Mouse (Mus musculus): ENCODE data around the gene Cir1.
A peak's percentile ranks its signal among the peaks of the same experiment; 100 is the strongest.

Cir1 gene

DNA sequence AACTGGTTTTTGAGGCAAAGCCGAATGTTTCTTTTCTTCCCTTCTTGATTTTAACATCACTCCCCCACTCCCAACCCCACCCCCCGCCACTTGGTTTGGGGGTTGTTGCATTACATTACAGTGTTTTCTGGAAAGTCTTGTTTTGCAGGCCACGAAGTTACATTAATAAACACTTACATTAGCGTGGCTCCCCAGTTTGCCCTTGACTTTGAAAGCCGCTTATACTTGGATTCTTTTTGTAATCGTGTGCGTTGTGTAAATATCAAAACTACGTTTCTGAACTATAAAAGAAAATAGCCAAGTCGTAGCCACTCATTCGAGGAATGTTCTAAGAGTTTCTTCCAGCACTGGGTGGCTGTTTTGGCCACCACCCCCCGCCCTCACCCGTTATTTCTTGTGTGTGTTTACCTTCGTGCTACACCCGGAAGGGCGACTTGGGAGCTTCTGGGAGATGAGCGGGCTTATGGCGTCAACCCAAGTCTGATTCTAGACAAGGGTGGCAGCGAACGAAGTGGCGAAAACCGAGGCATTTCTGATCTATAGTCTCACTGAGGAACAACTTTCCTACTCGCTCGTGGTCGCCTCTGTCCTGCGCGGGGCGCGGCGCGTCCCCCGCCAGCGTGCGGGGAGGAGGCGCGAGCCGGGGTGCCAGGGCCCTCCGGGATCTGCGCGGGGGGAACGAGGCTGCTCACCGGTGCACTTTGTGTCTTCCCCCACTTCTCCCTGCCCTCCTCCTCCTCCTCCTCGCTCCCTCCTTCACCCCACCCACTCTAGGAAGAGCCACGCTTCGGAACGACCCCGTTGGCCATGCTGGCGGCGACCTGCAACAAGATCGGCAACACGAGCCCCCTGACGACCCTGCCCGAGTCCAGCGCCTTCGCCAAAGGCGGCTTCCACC is 39.9 kb downstream of the Cir1 start:
- DNase-seq (ENCODE audit: low spot score in 2 of 2), result peak in 1 of 2 experiments; percentile 29

DNA sequence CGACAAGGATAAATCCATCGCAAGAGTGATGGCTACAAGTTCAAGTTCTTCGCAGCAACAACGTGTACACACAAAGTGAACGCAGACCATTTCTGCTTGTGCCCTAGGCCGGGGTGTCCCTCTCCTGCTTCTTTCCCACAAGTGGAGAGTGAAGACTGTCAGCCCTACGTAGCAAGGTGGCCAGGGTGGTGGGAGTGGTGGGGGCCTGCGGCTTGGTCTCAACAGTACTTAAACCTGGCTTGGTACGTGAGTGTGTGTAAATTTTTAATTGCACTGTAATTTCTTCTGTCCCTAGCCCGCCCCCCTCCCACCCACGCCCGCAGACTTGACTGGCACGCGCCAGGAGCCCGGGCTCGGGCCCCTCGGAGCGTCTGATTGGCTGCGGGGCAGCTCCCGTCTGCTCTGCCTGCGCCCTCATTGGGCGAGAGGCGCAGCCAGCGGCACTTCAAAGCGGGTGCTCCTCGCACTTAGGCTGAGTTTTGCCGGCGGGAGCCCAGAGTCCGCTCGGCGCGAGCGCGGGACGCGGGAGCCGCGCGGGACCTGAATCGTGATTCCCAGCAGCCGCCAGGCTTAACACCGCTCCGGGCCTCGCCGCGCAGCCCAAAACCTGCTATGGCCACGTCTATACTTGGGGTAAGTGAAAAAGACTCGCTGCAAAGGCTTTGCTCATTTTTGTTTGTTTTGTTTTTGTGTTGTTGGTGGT is 40.9 kb downstream of the Cir1 start, which contains the start of gene Sp9:
Gene Sp9, plus strand, starts transcription at position 467 of the 703 bp plus-strand sequence.
- DNase-seq (ENCODE audit: low spot score in 2 of 2), result peak in 1 of 2 experiments; percentile 24

DNA sequence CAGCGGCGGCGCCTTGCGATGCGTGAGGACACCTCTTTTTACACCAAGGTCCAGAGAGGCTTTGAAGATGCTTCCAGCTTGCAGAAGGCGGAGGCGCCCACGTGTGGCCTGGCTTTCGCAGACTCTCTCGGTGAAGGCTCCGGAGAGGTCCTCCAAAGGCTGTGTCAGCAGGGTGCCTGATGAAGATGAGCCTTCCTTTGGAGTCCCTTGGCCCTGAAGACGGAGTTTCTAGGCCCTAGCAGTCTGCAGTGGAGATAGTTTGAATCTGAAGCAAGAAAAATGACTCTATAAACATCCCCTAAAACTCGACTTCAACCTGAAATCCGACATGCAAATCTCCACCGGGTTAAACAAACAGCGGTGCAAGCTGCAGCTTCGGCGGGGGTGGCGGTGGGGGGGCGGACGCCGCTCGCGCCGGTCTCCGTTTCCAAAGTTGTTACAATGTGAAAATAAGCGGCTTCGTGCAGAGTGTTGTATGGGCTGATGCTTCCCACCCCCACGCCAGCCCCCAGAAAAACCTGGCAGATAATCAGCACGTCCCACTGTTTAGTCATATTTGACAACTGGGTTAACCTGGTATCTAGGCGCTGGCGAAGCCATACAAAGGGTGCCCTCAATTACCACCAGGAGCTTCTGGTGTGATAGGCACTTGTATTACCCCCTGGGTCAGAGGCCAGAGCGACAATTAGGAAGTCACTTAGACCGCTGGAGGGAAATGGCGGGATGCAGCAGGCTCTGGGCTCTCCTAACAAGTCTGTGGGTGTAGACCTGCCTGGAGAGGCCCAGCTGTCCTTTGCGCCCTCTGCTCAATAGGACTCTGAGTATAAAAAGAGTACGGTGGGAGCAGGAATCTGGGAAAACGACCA is 41.7 kb downstream of the Cir1 start:
- DNase-seq (ENCODE audit: low spot score in 2 of 2), result peak in 1 of 2 experiments; percentile 14

DNA sequence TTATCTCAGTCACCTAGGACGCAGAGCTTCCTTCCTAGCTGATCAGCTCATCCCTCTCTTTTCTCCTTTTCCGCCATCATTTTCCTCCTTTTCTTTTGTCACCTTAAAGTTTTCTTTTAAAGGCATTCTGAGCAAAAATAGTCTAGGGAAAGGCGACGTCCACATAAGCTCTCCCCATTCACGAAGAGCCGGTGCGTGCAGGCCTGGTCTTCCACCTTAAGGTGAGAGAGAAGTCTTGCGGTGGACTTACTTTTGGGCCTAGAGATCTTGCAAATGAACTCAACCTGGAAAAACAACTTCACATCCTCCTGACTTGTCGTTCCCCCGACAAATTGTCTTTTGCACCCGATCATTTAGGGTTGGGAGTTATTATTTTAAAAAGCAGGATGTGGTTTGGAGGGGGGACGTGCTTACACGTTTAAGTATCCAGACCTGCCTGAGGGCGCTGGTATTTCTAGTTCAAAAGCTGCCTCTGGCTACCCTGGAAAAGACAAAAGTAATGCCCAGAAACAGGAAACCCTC is 42.4 kb downstream of the Cir1 start:
- DNase-seq (ENCODE audit: low spot score in 2 of 2), result peak in 1 of 2 experiments; percentile 20

DNA sequence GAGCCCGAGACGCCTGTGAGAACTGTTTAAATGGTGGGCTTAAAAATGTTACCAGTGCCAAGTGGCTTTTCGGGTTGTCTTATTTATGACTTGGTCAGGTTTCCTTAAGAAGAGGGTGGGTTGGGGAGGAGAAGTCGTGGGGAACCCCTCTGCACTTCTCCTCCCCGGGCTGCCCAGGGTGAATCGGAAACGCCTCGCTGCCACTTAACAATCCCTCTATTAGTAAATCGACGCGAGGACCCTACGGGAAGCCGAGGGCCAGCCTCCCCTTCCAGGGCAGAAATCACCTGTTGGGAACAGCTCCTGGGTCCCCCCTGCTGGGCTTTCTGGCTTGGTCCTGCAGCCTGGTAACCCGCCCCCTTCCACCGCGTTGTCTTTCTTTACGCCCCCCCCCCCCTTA is 42.8 kb downstream of the Cir1 start:
- DNase-seq (ENCODE audit: low spot score in 2 of 2), result no peak

DNA sequence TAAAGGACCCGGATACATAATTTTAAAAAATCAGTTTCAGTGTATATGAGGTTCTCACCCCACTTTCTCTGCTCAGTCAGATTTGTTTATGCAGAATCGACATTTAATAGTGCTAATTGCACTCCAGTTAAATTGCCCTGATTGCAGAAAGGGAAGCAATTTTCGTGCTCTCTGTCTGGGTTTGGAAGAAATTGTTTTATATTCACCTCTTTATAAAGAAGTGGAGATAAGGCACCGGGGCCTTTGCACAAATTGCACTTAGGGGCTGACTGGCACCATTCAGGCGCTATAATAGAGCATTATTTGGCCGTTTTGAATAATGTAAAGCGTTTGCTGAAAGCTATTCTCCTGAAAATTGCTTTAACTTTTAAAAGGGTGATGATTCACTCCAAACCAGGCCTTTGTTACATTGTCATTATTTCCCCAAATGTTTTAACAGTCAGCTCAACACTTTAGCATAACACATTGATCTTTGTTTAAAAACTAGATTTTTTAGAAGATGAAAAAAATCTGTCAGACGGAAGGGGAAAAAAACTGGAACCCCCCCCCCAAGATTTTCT is 43.6 kb downstream of the Cir1 start:
- DNase-seq (ENCODE audit: low spot score in 2 of 2), result no peak

DNA sequence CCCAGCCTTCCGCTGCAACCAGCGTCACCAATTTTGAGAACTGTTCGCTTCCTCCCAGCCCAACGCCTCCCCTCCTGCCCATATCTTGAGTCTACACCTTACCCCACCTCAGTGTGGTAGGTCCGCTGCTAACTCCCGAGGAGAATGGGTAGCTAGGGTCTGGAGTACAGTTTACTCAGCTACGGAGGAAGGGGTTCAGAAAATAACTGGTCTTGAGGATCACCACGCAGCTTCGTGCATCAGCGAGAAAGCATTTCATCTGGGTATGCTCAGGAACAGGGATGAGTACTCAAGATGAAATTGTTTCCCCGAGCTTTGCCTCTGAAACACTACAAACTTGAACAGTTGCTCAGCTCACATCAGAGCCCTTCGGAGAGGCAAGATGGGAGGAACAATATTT is 44.2 kb downstream of the Cir1 start:
- DNase-seq (ENCODE audit: low spot score in 2 of 2), result no peak

DNA sequence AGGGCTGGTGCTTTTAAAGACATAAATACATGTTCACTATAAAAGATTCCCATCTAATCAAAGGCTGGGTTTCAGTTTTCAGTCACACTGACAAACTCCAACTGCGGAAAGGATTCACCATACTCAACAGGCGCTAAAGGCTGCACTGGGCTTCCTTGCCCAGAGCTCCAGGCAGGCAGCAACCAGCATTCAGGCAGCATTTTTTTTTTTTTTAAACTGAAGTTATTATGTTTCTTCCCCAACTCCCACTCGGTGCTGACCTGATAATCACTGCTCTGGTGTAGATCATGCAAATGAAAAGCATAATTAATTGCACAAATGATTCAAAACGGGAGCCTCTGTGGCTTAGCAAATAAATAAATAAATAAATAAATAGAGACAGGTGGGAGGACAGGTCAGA is 44.7 kb downstream of the Cir1 start:
- DNase-seq (ENCODE audit: low spot score in 2 of 2), result no peak

DNA sequence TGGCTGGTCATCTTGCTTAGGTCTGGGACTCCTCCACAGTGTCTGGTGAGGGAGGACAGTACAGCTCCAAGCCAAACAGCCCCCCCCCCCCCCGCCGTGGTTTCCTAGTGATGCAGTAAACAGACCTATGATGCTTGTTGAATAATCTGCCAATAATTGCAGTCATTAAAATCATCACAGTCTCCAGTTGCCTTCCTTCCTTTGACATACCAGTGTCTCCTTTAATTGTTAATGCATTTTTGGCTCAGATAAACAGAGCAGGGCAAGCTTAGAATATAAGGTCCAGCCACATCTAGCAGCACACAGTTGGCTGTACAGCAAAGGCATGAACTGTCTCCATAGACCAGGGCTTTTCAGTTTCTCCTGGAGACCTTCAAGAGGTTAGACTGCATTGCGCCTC is 45.3 kb downstream of the Cir1 start:
- no peak for DNase-seq (ENCODE audit: low spot score in 2 of 2)

DNA sequence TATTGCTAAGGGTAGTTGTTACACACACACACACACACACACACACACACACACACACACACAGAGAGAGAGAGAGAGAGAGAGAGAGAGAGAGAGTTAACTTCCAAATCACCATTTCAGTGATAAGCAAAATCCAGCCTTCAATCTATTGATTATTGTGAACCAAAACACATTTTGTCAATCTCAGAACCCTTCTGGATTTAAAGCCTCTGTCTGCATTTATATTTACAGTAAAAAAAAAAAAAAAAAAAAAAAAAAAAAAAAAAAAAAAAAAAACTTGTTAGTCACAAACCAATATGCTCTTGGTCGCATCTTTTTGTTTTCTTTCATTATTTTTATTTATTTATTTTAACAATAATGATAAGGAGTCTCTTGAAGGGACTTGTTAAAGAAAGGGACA is 45.9 kb downstream of the Cir1 start:
- no peak for DNase-seq (ENCODE audit: low spot score in 2 of 2)

DNA sequence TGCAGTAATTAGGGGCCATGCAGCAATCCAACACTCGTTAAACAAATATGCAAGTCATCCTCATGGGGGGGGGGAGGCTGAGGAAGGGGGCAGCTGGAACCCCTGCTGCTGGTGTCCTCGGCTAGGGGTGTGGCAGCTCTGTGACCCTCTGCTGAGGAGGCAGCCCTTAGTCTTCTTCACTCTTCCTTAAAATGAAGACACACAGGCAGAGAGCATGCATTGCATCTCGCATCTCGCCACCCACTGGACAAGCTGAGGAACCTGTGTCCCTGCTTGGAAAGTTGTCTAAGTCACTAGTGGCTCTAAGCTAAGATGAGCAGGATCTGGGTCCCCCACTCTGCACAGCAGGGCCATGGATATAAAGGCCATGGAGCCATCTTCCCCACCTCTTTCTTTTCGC is 46.5 kb downstream of the Cir1 start:
- no peak for DNase-seq (ENCODE audit: low spot score in 2 of 2)

DNA sequence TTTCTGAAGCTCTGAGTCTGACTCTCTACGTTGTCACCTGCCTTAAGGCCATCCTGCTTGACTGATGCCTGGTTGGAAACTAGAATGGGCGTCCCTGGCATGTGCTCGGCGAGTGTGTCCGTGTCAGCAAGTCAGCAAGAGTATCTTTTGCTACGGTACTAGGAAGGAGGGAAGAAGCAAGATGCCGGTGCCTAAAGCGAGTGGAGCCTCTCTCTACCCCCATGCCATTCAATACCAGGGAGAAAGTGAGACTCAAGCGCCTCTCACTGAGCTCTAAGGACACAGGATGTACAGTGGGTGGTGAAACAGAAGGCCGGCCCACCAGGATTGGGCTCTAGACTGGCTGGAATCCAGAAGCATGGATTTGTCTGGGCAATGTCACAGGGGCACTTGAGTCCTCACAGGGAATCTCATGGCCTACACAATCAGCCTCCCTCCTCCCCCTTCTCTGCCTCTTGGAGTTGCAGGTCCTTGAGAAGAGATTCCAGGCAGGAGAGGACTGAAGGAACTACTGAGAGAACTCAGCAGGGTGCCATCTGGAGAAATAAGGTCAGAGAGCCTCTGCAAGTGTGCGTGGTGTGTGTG is 47.8 kb downstream of the Cir1 start:
- no peak for DNase-seq (ENCODE audit: low spot score in 2 of 2)

DNA sequence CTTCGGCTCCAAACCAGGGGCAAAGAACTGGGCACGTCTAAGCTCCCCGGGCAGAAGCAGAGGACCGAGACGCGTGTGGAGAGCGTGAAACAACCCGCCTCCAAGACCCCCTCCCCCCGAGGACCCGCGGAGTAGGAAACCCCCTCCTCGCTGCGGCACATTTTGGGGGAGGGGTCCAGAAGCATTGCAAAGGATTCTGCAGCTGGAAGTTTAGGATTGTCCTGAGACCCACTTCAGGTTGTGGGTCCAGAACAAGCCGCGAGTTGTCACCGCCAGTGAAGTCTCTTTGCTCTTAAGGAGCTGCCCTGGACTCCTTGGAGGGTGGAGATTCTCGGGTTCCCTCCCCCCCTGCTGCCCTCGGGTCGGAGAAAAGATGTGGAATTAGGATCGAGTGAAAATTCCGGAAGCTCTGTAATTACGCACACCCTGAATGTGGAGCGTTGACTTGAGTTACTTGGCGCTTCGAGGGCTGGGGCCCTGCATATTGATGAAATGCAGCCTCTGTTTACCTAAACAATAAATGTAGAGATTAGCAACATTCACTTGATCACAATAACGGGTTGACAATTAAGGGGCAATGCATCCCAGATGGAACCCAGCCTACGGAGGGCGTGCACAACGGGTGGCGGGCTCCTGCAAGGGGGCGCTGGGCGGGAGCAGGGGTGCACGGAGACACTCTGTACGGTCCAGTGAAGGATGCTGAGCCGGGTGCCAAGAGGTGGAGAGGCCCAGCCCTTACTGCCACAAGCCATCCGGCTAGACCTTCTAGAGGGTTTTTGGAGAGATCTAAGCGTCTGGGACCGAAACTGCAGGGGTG is 48.5 kb downstream of the Cir1 start:
- DNase-seq (ENCODE audit: low spot score in 2 of 2), result no peak

DNA sequence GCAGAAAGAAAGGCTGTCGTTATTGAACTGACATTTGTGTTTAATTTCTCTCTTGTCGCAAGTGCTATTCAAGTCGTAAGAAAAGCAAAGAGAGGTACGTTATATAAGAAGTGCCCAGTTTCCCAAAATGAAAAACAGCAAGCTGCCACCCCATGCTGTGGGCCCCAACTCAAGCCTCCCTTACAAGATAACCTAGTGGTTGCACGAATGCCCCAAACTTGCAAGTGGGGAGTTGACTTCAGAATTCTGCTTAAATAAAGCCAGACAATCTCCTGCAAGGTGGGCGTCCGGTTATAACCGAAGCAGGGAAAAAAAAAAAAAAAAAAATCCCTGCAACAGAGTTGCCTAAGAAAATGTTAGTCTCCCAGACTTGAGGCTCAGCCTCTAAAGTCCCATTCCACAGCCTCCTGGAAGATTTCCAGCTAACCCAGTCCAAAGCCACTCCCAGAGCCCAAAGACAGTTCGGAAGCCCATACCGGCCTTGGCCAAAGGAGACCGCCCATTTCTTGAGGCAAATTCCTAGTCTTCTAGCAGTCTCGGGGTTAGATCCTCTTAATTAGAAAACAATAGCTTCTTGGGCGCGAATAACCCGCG is 49.2 kb downstream of the Cir1 start:
- DNase-seq (ENCODE audit: low spot score in 2 of 2), result no peak

DNA sequence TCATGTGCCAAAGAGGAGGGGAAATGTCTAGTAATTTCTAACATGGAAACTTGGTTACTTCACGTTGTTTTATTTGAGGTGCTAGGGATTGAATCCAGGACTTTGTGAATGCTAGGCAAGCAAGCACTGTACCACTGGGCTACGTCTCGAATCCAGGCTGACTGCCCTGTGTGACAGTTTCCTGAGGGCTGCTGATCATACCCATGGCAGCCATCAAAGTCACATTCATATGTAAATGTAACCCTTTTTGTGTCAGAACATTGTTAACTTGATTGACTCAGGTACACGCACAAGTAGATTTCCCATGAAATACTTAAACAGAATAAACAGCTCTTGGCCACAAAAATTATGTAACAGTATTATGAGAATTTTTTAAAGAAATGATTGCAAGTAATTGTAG is 63.8 kb downstream of the Cir1 start:
- no peak for DNase-seq (ENCODE audit: low spot score in 2 of 2)

DNA sequence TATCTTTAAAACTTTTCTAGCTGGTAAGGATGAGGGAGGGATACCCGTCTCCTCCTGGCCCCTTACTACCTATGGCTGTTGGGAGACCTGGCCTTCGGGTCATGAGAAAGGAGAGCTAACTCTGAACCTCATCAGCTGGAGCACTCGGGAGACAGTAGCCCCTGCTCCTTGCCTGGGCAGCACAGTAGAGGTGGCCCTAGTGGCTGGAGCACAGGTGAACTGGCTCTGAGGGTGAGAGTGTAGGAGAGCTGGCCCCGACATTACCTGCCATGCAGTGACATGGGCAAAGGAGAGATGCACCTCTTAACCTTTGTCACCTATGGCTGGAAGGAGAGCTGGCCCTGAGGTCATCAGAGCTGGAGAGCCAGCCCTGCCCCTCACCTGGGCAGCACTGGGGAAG is 71.2 kb downstream of the Cir1 start:
- DNase-seq (ENCODE audit: low spot score in 2 of 2), result no peak
